Mouse (Mus musculus): ENCODE data around the gene Map4k5. TPM values are rescaled to one million over a fixed set of nuclear protein-coding genes. Genes with fewer than 3 reads are reported as not detected.

Map4k5 gene
- total RNA-seq, 2 experiments from 2014 or later: 40.4 to 43.6 TPM

DNA sequence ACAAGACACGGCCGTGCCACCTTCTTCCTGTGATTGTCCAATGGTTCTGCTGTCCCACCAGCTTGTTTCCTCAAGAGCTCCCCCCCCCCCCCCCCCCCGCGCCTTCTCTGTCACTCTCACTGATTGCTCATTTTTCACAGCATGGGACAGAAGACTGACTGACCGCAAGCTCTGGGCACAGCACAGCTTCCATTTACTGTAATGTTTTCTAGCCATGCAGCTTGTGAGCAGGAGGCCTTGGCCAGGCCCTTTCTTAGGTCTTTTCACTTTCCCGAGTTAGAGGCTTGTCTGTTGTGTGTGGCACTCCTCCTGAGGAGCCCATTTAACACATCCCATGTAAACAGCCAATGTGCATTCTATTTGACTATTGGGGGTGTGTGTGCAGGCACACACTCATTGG, 89.8 kb downstream of the Map4k5 start:
- DNase-seq (ENCODE audit: low spot score in 2 of 2): no peak
- intact Hi-C loops (cut with DNase I): no loop called here

GRCm38 (mm10) chr12:69800586-69800985, 92.4 kb downstream of the Map4k5 start:
- no peak for DNase-seq (ENCODE audit: low spot score in 2 of 2)
- intact Hi-C loops (cut with DNase I): no loop called here

GRCm38 (mm10) chr12:69796311-69796710, 96.7 kb downstream of the Map4k5 start:
- DNase-seq (ENCODE audit: low spot score in 2 of 2): no peak
- intact Hi-C loops (cut with DNase I): no loop called here

DNA sequence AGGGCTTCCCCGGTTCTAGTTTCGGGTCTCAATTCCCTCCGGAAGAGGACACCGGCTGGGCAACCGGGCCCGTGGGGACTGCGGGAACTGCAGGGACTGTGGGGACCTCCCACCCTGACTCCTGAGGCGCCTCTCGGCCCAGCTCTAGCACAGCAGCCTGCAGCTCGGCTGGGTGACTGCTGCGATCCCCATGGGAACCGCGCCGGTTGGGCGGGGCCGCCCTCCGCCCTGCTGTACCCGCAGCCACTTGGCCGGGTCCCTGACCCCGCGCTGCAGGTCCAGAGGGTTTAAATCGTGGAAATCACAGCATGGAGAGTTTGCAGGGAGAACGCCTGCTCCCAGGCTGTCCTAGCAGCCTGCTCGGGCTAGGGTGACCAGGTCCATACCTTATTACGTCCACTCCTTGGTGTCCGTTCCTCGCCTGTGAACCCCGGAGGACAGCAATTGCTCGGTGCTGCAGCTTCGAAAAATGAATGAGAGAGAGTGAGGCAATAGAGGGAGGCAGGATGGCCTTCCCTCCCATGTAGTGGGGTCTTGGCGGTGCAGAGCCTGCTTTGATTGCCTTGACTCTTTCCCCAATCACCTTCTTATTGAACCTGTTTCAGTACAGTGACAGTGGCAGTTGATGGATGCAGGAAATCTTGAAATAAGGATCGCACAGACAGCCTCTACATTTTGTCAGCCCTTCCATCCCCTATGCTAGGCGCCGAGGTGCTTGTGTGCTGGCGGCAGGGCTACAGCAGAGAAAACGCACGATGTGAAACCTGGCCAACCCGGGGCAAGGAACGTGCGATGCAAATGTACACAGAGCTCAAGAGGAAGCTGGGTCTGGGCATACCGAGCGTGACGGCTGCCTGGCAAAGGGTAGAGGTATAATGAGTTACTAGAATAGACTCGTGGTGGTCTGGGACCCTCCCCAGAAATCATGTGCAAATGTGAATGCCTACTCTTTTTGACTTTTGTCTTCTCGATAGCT, 102.2 kb downstream of the Map4k5 start, which contains the start of gene Cdkl1:
Gene Cdkl1, minus strand, starts transcription at position 738 of the 976 bp plus-strand sequence.
- peak; percentile 60 to 67 for DNase-seq (ENCODE audit: low spot score in 2 of 2)
- intact Hi-C loops (cut with DNase I): loop anchor here (5.0 kb wide), 1 partner anchor 54 kb away; no protein-coding TSS in a partner anchor

DNA sequence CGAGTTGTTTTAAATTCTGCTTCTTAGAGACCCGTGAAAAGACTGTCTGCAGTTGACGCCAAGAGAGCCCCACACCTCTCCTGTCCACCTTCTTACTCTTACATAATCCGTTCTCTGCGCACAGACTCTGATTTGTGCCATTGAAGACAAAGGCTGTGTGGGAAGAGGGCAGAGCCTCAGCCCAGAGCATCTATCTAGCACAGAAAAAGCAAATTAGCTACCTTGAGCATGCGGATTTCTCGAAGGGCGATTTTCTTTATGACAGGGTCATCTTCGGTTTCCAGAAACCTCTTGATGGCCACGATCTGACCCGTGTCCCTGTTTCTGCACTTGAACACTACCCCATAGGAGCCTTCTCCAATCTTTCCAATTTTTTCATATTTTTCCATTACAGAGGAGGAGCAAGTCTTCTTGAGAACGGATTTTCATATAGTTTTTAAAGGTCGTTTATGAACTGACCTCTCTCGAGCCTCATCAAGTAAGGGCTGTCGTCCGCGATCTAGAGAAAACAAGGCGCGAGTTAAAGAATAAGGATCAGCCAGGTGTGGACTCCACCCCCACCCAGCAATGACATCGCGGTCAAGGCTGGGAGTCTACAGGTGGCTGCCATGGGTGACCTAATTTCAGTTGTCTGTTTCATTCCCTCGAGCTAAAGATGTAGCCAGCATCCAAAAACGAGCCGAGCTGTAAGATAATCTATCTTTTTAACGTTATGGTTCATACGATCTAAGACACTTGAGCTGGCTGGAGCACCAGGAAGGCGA, 103.1 kb downstream of the Map4k5 start:
- intact Hi-C loops (cut with DNase I): loop anchor here (5.0 kb wide), 1 partner anchor 53 kb away; no protein-coding TSS in a partner anchor

GRCm38 (mm10) chr12:69788380-69788779, 104.6 kb downstream of the Map4k5 start:
- no peak for DNase-seq (ENCODE audit: low spot score in 2 of 2)
- intact Hi-C loops (cut with DNase I): no loop called here

More for the DNA sequence above, 103.1 kb downstream of the Map4k5 start:
- peak; percentile 20 to 31 for DNase-seq (ENCODE audit: low spot score in 2 of 2)

DNA sequence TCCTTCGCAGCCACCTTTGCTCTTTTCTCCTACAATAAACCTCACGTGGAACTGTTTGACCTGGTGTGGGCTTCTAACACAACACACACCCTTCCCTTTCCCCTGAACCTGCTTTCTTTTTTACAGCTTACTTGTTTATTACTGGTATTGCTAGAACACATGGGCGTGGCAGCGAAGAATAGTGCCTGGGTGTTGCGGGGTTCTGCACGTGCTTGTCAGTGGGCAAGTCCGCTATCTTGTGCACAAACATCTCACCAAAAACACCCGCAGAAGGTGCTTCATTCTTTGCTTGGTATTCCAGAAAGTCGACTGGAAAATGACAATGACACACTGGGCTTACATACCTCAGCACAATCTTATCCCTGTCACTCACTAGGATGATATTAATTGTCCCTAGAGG, 107.5 kb downstream of the Map4k5 start:
- DNase-seq (ENCODE audit: low spot score in 2 of 2): no peak
- intact Hi-C loops (cut with DNase I): no loop called here

DNA sequence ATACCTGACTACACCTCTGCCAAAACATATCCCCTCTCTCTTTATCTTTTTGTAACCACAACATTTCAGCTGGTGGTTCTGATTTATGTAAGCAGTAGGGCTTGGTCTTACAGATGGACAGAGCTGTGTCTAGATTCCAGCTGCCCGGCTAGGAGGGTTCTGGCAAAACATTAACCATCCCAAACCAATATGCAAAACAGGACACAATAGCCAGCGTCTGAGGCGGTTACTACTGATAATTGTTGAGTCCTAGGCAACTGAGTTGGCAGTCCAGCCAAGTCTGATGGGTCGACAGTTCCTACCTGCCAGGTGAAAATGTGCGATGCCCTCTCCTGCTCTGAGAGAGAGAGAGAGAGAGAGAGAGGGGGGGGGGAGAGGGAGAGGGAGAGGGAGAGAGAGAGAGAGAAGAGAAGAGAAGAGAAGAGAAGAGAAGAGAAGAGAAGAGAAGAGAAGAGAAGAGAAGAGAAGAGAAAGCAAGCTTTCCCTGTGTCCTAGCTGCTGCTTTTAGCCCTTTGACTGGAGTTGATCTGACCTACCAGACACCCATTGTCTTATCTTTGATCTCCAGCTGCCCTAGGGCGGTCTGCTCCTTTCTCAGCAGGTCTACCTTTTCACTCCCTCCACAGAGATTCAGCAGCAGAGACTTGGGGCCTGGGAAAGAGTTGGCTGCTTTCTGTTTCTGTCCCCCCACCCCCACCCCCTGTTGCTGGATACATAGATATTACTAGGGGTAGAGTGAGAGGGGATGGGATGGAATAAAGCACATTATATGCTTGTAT, 109.6 kb downstream of the Map4k5 start:
- intact Hi-C loops (cut with DNase I): no loop called here
- no peak for DNase-seq (ENCODE audit: low spot score in 2 of 2)

DNA sequence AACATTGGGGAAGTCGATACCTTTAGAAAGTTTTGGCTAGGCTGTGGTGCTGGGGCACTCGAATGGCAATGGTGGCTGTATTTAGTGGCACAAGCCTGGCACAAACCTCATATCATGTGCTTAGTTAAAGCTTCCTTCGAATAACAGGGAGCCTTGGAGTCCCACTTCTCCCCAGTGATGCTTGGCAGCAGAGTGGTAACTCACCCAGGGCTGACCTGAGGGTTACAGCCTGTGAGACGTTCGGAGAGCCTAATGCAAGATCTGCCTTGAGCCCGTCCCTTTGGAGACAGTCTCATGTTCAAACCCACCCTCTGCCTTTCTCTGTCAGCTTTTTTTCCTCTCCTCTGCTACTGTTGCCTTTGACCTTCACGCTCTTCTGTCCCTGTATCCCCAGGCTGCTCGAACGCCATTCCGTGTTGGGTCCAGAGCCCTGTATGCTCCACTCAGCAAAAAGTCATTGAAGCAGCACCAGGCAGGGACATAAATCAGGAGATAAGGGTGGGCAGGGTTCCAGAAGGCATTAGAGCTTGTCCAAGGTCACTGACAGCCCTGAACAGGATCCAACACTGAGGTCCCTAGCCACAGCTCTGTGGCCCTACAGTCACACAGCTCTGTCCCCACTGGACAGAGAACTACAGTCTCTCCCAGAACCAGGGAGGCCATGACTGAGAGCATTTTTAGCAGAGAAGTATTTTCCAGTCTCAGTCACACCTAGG, 110.9 kb downstream of the Map4k5 start:
- intact Hi-C loops (cut with DNase I): no loop called here
- no peak for DNase-seq (ENCODE audit: low spot score in 2 of 2)

DNA sequence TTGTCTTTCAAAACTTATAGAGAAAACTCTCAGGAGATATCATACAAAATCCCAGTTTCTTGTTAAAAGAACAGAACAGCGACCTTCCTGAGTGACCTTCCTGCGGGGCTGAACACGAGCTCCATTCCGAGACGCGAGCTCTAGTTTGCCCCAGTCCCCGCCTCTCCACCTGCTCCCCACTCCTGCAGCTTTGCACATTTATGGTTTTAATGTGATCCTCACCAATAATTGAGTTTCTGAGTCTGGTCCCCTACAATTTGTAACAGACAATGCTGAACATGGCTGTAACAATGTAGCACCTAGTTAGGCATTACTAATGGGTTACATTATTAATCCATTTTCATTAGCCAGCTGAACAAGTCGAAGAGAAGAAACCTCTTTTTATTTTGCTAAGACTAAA, 111.5 kb downstream of the Map4k5 start:
- no peak for DNase-seq (ENCODE audit: low spot score in 2 of 2)
- intact Hi-C loops (cut with DNase I): no loop called here

GRCm38 (mm10) chr12:69777957-69778356, 115.0 kb downstream of the Map4k5 start:
- intact Hi-C loops (cut with DNase I): no loop called here
- no peak for DNase-seq (ENCODE audit: low spot score in 2 of 2)

- intact Hi-C loops (cut with DNase I): no loop called here
- no peak for DNase-seq (ENCODE audit: low spot score in 2 of 2)
Measured at GRCm38 (mm10) chr12:69777341-69777730, 115.7 kb downstream of the Map4k5 start.

GRCm38 (mm10) chr12:69776607-69777340, 116.2 kb downstream of the Map4k5 start:
- DNase-seq (ENCODE audit: low spot score in 2 of 2): no peak

DNA sequence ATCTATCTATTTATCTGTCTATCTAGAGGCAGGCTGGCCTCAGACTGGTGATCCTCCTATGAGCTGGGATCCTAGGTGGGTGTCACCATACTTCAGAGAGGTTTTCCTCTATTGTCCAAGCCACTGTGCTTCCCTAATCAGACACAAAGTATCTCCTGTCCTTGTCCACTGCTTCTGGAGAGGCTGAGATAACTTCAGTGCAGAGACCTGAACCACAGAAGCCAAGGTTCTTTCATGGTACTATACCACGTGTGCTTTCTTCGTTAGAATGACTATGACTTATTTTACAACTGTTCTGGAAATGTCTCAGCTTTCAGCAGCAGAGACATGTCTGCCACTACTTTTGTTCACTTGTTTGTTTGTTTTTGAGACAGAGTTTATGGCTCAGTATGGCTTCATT, 124.2 kb downstream of the Map4k5 start:
- no peak for DNase-seq (ENCODE audit: low spot score in 2 of 2)
- intact Hi-C loops (cut with DNase I): no loop called here

More at GRCm38 (mm10) chr12:69776607-69777340, 116.2 kb downstream of the Map4k5 start:
- intact Hi-C loops (cut with DNase I): no loop called here

DNA sequence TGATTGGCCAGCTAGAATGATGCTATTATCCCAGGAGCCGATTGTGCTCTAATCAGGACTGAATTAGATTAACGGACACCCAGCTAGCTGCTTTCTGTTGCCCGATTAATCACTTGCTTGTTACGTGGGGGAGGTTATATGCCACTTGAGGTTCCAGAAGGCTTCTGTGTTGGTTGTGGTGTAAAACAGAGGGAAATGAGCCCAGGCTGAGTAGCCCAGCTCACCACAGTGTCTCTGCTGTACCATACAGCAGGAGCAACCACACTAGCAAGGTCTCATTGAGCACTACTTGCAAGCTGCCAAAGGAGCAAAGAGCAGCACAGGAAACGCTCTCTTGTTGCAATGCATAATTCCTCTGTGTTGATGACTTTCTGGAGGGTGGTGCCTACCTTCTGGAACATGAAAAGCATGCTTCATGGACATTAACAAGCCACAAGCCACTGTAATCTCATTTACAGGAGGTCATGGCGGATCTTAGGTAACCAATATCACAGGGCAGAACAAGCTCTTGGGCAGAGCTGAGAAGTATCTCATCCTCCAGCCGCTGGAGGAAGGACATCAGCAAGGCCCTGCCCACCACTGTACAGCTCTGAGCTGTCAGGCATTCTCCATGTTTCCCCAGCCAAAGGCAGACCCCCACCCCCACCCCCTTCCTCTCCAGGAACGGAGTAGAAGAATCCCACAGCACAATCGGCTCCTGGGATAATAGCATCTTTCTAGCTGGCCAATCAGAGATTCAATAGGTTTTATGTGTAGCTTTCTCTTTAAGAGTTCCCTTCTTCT, 125.3 kb downstream of the Map4k5 start:
- no peak for DNase-seq (ENCODE audit: low spot score in 2 of 2)
- intact Hi-C loops (cut with DNase I): no loop called here

DNA sequence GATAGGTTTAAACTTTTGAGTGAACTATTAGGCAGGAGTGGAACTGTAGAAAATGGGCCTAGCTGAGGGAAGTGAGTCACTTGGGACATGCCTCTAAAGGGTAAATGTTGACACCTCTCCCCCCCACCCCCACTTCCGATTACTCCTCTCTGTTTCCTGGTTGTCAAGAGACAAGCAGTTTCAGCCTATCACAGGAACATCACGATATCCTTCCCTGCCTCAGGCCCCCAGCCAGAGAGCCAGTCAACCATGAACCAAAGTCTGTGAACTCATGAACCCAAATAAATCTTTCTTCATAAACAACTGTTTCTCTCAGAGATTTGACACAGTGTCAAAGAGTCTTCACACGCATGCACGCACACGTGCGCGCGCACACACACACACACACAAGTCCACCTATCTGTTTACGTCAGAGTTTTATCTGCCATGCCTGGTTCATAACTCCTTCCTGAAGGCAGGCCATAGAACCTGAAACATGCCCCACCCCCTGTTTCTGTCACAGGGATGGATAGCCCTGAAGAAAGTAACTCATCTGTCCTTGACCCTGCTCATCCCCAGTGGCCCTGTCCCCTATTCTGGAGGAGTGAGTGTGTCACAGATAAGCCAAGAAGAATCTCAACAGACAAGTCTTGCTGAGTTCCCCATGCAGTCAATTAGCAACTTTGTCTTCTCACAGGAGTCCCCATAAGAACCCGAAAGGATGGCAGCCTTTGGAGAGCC, 126.7 kb downstream of the Map4k5 start:
- intact Hi-C loops (cut with DNase I): no loop called here

DNA sequence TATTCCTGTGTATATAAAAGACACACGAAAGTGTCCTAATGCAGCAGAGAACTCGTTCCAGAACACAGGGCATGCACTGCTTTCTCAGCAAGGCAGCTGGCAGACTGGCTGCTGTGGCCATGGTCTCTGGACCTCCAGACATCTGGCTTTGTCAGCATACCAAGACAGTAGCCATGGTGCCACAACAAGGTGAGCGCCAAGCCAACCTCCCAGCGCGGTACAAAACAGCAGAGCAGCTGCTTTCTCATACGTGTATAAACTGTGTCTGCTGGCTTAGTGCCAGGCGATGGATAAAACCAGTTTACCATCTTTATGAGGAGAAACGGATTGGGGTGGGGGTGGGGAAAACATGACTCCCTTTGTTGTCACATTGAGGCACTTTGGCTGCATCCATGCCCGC, 127.5 kb downstream of the Map4k5 start:
- intact Hi-C loops (cut with DNase I): no loop called here
- no peak for DNase-seq (ENCODE audit: low spot score in 2 of 2)

More for the DNA sequence above, 126.7 kb downstream of the Map4k5 start:
- no peak for DNase-seq (ENCODE audit: low spot score in 2 of 2)
